Mouse (Mus musculus) bone marrow macrophage, adult 2 months (primary cell): ENCODE measurements around the gene Plbd2.

Experiments used
- CTCF ChIP-seq: IDR thresholded peaks from 2 replicates; pipeline ENCODE4 v1.5.1; 2012; ENCODE audit warnings: low read depth, mild to moderate bottlenecking, low read length, moderate library complexity
- POLR2A ChIP-seq: IDR thresholded peaks from 2 replicates; pipeline ENCODE4 v1.6.1; 2012; ENCODE audit warnings: mild to moderate bottlenecking, low read depth, low read length, borderline replicate concordance

- TF ChIP-seq CTCF (no peak), POLR2A (no peak)
Measured at GRCm38 (mm10) chr5:120511643-120512220, 8.3 kb upstream of the Plbd2 start.
